Mouse (Mus musculus) E14TG2a.4 (cell line): Measurements from ENCODE around the gene Prkn.

Experiments
- CTCF ChIP-seq: conservative IDR thresholded peaks from 2 replicates; pipeline ENCODE4 v1.5.1; 2014; ENCODE audit warnings: low read length
- NANOG ChIP-seq: IDR thresholded peaks from 2 replicates; pipeline ENCODE4 v1.6.1; 2014; ENCODE audit warnings: borderline replicate concordance, low read length, mixed read lengths

- TF ChIP-seq CTCF (no peak), NANOG (no peak)
Observed at GRCm38 (mm10) chr17:11788270-11788936, 948.2 kb downstream of the Prkn start.
